Comparison of ENCODE assay signal across 8 mouse cellular contexts in genomic region chr17:21383391-21384056, GRCm38 (mm10). TPM values are rescaled to one million over a fixed set of nuclear protein-coding genes. Genes with fewer than 3 reads are reported as not detected.
A peak's percentile ranks its signal among the peaks of the same experiment; 100 is the strongest.
DNase-seq lines count a peak whose midpoint lies in the region; ATAC-seq and TF ChIP-seq lines count a peak whose summit lies in the region.

TSS of gene Zfp677 (plus strand) at chr17:21383748.

- no peaks in the 10 kb centered on the region for H3K36me3 ChIP-seq in hindbrain, embryonic 10.5 days
- H3K36me3 ChIP-seq in lung, embryonic 16.5 days (ENCODE audit: control insufficient read depth, insufficient read depth, low read length) = no peaks in the 10 kb centered on the region
- no peaks in the 10 kb centered on the region for H3K36me3 ChIP-seq in thymus, adult 2 months (ENCODE audit: control insufficient read depth, insufficient read depth, low read length)

- peak; percentile 80 for DNase-seq in NIH3T3 (ENCODE audit: low read depth)
- DNase-seq in cerebellum, adult 9-11 months = peak; percentile 45
- DNase-seq in frontal cortex, adult 2 months (ENCODE audit: extremely low spot score in 1 of 2, low spot score in 1 of 2) = peak; percentile 1 to 44
- DNase-seq in hindbrain, embryonic 10.5 days (ENCODE audit: low spot score) = peak; percentile 75
- peak; percentile 24 for DNase-seq in layer of hippocampus, adult 9-10 months (ENCODE audit: low spot score)
- DNase-seq in ovary, adult 18-20 months (ENCODE audit: low spot score) = peak; percentile 67
- DNase-seq in thymus, adult 2 months = peak; percentile 81

- H3K27ac ChIP-seq in hindbrain, embryonic 10.5 days = peak within 1 kb of the TSS; percentile 79
- H3K27ac ChIP-seq in lung, embryonic 16.5 days (ENCODE audit: low read length) = no peak within 1 kb of the TSS
- peak within 1 kb of the TSS; percentile 36 for H3K27ac ChIP-seq in thymus, adult 2 months (ENCODE audit: control insufficient read depth, insufficient read depth, low read length)

- 6% methylated on average over 20 of the region's 20 CpGs for WGBS in hindbrain, embryonic 10.5 days
- 6% methylated on average over 20 of the region's 20 CpGs for WGBS in lung, embryonic 16.5 days
- WGBS in thymus, adult 2 months = 2% methylated on average over 20 of the region's 20 CpGs

- H3K27me3 ChIP-seq in hindbrain, embryonic 10.5 days (ENCODE audit: insufficient read depth, poor library complexity, severe bottlenecking) = no peaks in the 10 kb centered on the region
- no peaks in the 10 kb centered on the region for H3K27me3 ChIP-seq in lung, embryonic 16.5 days (ENCODE audit: control insufficient read depth, insufficient read depth, low read depth, low read length)
- H3K27me3 ChIP-seq in thymus, adult 2 months (ENCODE audit: control insufficient read depth, insufficient read depth, low read length) = no peaks in the 10 kb centered on the region

- peak; percentile 58; the same call in 1 of the 2 replicates for TF ChIP-seq CTCF in thymus, adult 2 months (IDR thresholded peaks at IDR 0.05; ENCODE audit: borderline replicate concordance, control insufficient read depth, extremely low read depth, insufficient read depth, low read length, poor library complexity)

- TF ChIP-seq POLR2A in thymus, adult 2 months (IDR thresholded peaks at IDR 0.05; ENCODE audit: control insufficient read depth, extremely low read depth, insufficient read depth, low read length, poor library complexity) = no peak

- H3K4me2 ChIP-seq in lung, embryonic 16.5 days (ENCODE audit: low read depth, low read length) = peak within 1 kb of the TSS; percentile 96

- peaks cover 6% of the 10 kb centered on the region; the same call in 1 of the 2 replicates for H3K4me1 ChIP-seq in hindbrain, embryonic 10.5 days (replicated peaks)
- no peaks in the 10 kb centered on the region for H3K4me1 ChIP-seq in lung, embryonic 16.5 days (replicated peaks; ENCODE audit: control insufficient read depth, insufficient read depth, low read length)
- H3K4me1 ChIP-seq in thymus, adult 2 months (replicated peaks; ENCODE audit: control insufficient read depth, insufficient read depth, low read length) = peaks cover 4% of the 10 kb centered on the region; the same call in 1 of the 2 replicates

- H3K9me3 ChIP-seq in hindbrain, embryonic 10.5 days = no peaks in the 10 kb centered on the region
- H3K9me3 ChIP-seq in lung, embryonic 16.5 days (ENCODE audit: control insufficient read depth, low read length) = no peaks in the 10 kb centered on the region

- H3K9ac ChIP-seq in lung, embryonic 16.5 days (ENCODE audit: low read length) = peak within 1 kb of the TSS; percentile 67

- peak within 1 kb of the TSS; percentile 59 for H3K4me3 ChIP-seq in hindbrain, embryonic 10.5 days
- H3K4me3 ChIP-seq in lung, embryonic 16.5 days (ENCODE audit: low read length) = peak within 1 kb of the TSS; percentile 62
- H3K4me3 ChIP-seq in thymus, adult 2 months (ENCODE audit: control insufficient read depth, insufficient read depth, low read length) = peak within 1 kb of the TSS; percentile 58

- peak; percentile 99 for ATAC-seq in lung, embryonic 16.5 days (ENCODE audit: low read depth)

RNA-seq across cellular contexts. Expression of gene Zfp677, which starts in this region (rescaled TPM):
- polyA plus RNA-seq in frontal cortex, adult 2 months (2012; rRNA removed) = 1.4 and 2.0 TPM in 2 replicates
- 2.6 TPM in 2 replicates for polyA plus RNA-seq in hindbrain, embryonic 10.5 days (2016; fragmentation: Nextera tagmentation; extraction: Ambion mirVana)
- 2.7 and 2.9 TPM in 2 replicates for polyA plus RNA-seq in lung, embryonic 16.5 days (2015; fragmentation: Nextera tagmentation; extraction: Ambion mirVana)
- polyA plus RNA-seq in thymus, adult 2 months (2012; rRNA removed) = 0.43 and 0.57 TPM in 2 replicates

Comparison
In these comparisons a context has a peak if more than half of its experiments do, and no peak if none do; other contexts are left out.
1. Peak in DNase-seq, H3K4me3 ChIP-seq and H3K27ac ChIP-seq in thymus, adult 2 months; RNA of the gene not detected or under 1 TPM.
2. DNase-seq: peak in every context shown above with its lines; median percentile 81 in thymus, adult 2 months; 80 in NIH3T3; 75 in hindbrain, embryonic 10.5 days; 67 in ovary, adult 18-20 months; 45 in cerebellum, adult 9-11 months; 24 in layer of hippocampus, adult 9-10 months; 22 in frontal cortex, adult 2 months.